Mouse (Mus musculus): Measurements from ENCODE around the gene Ankrd17. TPM values are rescaled to one million over a fixed set of nuclear protein-coding genes. Genes with fewer than 3 reads are reported as not detected.
"Not testable (repeated sequence)": the region's sequence is repeated elsewhere in the genome, so short reads cannot be mapped to it uniquely, and the experiment has no call there.

The Ankrd17 gene
- total RNA-seq, 2 experiments from 2014 or later = 82.1 to 82.4 TPM

DNA sequence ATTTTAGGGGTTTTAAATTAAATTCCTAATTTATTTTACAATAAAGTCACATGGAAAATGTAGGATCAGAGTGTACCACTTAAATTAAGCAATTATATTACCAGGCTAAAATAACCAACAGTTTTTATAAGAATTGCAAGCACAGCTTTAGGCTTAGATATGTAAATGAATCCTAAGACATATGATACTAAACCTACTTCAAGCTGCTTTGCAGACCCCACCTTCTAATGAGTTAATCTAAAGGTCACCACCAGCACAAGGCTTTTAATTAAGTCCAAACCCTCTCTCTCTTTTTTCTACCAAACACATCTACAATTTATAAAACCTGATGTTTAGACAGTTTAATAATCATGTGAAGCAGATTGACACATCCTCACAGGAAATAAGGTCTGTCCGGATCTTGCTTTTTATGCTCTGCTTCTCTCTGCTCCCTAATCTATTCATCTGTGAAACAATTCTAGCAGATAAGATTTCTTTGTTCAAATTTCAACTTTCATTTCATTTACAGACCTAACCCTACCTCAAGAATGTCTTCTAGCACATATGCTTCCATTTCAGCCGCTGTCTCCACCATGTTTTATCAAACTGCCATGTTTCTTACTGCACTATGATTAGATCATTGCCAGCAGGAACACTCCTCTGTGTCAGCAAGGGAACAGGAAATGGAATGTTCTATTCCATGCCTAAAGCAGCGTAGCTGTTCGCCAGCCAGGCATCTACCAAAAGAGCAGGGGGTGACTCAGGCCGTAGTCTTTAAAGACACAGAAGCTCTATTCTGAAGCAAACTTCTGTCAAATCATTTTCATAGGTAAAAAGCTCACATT is 27.0 kb downstream of the Ankrd17 start:
- intact Hi-C loops (cut with DNase I) = no loop called here
- peak; percentile 83 to 85 for DNase-seq

DNA sequence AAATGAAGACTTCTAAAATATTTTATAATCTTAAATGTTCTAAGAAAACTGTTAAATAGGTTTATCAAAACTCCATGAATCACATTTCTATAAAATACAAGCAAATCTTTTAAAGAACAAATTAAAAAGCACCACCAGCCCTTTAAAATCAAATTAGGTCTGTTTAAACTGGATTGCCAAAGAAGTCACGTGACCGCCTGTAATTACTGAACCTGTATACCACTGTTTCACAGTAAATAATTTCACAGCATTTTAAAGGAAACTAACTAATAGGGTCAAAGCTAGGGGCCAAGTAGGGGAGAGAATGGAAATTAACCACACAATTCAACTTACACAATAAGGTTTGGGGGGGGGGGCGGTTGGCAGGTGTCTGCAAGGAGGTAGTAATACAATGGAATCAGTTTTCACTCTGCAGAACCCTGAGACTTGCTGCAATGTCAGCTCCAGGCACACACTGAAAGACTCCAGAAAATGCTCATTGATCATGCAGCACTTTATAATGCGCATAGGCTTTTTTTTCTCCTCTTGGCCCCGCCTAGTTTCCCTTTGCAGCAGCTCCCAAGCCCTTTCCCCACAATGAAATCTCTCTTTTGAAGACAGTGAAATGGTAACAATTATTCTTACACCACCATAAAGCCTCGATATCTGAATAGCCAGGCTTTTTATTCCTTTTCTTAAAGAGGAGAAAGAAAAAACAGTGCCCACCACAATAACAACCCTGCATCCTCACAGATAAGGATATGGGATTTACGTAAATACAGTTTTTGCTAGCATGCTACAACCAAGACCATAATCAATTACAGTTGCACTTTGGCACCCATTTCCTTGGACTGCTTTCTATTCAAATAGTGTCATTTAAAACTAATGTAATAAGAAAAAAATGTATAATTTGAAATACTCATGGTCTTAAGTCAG is 27.9 kb downstream of the Ankrd17 start:
- no peak for DNase-seq
- intact Hi-C loops (cut with DNase I) = no loop called here

DNA sequence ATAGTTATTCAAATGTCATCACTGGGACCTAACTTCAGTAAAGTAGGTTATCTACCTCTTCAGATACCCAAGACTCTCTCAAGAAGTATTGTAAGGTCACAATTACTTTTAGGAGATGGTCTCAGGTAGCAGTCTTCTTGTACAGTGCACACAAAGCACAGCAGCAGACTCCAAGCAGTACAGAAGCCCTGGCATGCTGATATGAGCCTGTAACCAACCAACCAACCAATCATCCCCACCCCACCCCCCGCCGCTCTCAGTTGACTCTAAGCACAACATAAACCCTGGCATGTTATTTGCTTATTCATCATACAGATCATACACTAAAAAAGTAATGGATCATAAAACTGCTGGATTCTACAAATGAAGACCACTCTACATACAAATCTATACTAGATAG is 33.9 kb downstream of the Ankrd17 start:
- no peak for DNase-seq
- intact Hi-C loops (cut with DNase I) = no loop called here

DNA sequence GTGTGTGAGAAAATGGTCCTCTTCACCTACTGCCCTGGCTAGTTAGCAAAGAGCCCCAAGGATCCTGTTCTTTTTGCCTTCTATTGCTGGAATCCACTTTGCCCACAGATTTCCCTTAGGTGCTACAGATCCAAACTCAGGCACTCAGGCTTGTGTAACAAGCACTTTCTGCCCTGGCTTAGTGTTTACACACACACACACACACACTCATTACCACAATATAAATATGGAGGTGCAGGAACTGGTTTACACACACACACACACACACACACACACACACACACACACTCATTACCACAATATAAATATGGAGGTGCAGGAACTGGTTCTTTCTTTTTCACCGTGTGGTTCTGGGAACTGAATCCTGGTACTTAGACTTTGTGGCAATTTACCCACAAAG is 35.3 kb downstream of the Ankrd17 start:
- intact Hi-C loops (cut with DNase I) = no loop called here
- DNase-seq = no peak

DNA sequence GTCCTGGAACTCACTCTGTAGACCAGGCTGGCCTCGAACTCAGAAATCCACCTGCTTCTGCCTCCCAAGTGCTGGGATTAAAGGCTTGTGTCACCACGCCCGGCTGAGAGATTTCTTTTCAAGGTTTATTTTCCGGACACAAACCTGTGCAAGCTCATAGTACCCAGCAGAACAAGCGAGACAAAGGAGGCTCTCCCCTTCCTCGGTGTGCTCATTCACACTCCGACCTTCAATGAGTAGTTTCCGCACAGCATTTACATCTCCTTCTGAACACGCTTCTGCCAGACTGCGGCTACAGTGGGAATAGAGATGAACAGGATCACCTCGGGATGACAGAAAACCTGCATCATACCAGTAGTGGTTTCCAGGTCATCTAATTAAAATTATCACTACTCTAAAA is 68.0 kb downstream of the Ankrd17 start:
- intact Hi-C loops (cut with DNase I) = no loop called here
- no peak for DNase-seq

DNA sequence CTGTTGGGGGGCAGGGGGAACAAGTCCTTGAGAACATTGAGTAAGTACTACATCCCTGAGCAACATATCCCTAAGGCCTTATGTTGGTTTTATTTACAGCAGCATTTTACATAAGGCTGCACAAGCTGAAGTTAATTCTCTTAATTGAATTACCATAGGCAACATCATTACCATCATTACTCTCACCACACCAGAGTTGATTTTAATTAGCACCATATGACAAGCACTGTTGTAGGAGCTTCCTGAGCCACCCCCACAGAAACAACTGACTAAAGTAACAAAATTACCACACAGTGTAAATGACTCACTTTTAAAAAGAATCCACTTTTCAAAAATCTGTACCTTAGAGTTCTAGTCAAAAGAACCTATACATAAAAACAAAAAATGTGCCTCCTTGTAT is 76.5 kb downstream of the Ankrd17 start:
- intact Hi-C loops (cut with DNase I) = loop anchor here (5.0 to 10.0 kb wide), 2 partner anchors 72 to 365 kb away; no protein-coding TSS in a partner anchor
- DNase-seq = no peak

DNA sequence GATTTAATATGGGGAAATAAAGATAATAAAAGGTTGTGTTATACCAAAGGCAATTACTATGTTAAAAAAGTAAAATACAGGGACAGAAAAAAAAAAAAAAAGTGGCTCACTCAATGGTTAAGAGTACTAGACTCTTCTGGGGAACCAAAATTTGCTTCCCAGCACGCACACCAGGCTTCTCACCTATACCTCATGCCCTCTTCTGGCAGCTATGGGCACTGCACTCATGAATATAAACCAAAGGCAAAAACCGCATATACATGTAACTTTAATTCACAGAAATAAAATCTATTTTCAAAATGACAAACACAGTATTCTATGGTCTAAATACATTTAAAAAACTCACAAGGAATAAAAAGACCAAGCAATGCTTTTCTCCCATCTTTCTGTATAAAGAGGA is 79.8 kb downstream of the Ankrd17 start:
- intact Hi-C loops (cut with DNase I) = loop anchor here (5.0 to 10.0 kb wide), 2 partner anchors 76 to 368 kb away; no protein-coding TSS in a partner anchor
- peak; percentile 29 to 51 for DNase-seq

DNA sequence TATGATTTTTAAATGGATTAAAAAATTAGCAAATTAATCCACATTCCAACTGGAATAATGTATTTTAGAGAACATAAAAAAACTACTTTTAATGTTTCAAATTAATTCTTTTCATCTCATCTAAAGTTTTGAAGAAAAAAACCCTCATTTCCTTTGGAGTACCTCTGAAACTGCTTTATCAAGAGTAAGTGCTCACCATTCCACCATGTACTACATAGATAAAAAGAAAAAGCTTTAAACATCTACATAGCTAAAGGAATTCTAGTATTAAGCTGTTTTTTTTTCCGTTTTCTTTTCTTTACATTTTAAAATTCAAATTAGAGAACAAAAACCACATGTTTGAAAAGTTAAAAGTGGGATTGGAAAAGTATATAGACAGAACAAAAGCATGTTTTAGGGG is 86.3 kb downstream of the Ankrd17 start:
- DNase-seq = no peak
- intact Hi-C loops (cut with DNase I) = loop anchor here (10.0 kb wide), 1 partner anchor 375 kb away; no protein-coding TSS in a partner anchor

DNA sequence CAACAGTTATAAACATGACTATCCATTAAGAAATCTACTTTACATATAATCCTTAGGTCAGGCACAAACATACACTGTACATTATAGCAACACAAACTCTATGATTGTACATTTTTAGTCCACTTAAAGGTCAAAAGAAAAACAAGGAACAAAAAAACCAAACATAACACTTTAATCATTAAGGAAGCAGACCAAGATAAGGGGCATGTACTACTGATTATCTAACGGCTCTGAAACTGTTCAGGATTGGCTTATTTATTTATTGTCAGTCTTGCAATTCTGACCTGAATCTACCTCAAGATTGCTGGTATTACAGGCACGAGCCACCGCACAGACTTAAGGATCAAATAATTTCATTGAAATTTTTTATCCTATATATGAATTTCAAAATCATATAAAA is 87.0 kb downstream of the Ankrd17 start:
- DNase-seq = no peak
- intact Hi-C loops (cut with DNase I) = no loop called here

DNA sequence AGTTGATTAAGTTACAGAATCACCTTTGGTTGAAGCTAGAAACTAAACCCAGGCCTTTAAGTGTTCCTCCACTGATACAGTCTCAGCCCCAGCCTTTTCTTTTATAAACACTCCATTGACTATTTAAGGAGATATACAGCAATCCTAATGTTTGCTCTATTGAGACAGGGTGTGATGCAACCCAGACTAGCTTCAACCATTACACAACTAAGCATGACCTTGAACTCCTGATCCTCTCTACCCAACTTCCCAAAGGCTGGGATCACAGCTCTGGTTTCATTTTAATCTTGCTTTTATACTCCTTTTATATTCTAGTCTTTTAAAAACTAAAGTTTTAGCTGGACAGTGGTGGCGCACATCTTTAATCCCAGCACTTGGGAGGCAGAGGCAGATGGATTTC is 88.9 kb downstream of the Ankrd17 start:
- no peak for DNase-seq
- intact Hi-C loops (cut with DNase I) = no loop called here

DNA sequence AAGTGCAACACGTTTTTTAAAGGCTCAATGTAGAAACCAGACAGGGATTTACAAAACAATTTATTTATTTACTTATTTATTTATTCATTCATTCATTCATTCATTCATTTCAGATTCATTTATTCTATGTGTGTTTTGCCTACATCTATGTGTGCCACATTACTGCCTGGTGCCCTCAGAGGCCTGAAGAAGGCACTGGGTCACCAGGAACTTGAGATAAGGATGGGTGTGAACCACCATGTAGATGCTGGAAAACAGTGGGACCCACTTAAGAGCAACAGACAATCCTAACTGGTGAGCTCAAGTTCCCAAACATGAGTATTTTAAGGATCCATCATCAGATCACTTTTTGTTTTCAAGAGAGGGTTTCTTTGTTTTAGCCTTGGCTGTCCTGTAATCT is 91.6 kb downstream of the Ankrd17 start:
- intact Hi-C loops (cut with DNase I) = no loop called here
- DNase-seq = no peak

DNA sequence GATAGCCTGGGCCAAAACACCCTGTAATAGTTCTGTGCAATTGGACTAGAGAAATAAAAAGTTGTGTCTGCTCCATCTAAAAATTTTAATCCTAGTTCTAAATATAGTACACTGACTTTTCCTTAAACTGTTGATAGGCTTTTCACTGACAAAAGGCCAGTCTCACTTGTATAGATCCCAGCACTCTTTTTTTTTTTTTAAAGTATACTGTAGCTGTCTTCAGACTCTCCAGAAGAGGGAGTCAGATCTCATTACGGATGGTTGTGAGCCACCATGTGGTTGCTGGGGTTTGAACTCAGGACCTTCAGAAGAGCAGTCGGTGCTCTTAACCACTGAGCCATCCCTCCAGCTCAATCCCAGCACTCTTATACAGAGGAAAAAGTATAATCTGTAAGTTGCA is 104.1 kb downstream of the Ankrd17 start:
- intact Hi-C loops (cut with DNase I) = loop anchor here (5.0 kb wide), 1 partner anchor 35 kb away; no protein-coding TSS in a partner anchor

DNA sequence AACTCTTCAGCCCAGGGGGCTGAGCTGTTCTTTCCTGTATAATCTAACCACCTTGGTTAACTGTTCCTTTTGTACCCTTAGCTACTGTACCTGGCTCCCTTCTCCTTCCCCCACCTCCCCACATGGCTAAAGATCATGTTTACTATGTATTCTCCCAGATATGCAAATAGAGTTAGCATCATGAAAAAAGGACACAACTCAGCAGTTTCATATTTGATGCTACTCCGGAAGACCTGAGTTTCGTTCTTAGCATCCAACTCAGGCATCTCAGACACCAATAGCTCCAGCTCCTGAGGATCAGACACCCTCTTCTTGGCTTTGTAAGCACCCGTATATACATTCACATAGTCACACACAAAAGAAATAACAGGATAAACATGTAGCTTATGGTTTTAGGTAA is 109.4 kb downstream of the Ankrd17 start:
- DNase-seq = no peak
- intact Hi-C loops (cut with DNase I) = no loop called here

More for the DNA sequence above, 104.1 kb downstream of the Ankrd17 start:
- not testable (repeated sequence) for DNase-seq

DNA sequence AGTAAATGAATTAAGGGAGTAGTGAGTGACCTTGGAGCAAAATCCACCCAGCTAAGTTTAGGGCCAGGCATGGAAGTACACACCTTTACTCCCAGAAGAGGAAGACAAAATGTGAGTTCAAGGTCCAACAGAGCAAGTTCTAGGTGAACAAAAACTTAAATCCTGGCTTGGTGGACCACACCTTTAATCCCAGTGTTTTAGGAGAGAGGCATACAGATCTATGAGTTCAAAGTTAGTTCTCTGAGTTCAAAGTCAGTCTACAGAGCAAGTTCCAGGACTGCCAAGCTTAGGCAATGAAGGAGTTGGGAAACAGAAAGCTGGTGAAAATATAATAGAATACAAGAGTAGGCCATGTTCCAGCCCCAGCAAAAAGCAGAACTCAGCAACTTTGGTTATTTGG is 118.9 kb downstream of the Ankrd17 start:
- intact Hi-C loops (cut with DNase I) = no loop called here
- no peak for DNase-seq

DNA sequence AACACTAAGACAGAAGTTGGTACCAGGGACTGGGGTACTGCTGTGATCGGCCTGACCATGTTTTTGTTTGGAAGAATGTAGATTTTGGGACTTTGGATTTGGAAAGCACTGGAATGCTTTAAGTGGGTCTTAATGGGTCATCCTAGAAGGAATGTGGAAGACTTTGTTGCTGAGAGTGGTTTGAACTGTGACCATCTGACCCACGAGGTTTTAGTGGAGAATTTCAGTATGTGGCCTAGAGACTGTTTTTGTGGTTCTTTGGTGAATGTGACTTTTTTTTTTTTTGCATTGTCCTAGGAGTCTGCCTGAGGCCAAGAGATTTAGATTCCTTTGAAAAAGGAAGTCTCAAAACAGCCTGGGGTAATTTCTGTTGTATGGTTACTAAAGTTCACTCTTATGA is 119.4 kb downstream of the Ankrd17 start:
- intact Hi-C loops (cut with DNase I) = no loop called here
- no peak for DNase-seq

DNA sequence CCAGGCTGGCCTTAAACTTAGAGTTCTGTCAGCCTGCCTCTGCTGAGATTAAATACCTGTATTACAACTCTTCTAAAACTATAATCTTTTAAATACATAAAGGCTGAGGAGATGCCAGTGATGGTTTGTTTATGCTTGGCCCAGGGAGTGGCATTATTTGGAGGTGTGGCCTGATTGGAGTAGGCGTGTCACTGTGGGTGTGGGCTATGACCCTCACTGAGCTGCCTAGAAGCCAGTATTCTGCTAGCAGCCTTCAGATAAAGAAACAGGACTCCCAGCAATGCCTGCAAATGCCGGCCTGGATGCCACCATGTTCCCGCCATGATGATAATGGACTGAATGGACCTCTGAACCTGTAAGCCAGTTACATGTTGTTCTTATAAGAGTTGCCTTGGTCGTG is 119.8 kb downstream of the Ankrd17 start:
- intact Hi-C loops (cut with DNase I) = no loop called here
- DNase-seq = no peak

DNA sequence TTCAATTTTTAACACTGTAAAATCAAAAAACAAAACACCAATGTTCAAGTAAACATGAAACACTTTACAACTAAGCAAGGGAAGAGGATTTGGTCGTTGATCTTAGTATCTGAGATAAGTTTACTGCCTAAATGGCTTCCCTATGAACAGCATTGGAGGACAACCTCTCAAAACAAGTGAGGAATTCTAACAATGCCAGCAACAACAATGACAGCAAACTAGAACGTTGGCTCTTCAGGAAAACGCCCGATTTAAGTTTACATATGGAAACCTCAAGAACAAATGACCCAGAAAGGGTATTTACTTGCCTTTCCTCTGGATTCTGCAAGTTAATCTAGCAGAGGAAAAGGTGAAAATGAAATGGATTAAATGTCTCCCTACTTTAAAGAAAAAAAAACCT is 121.0 kb downstream of the Ankrd17 start:
- no peak for DNase-seq
- intact Hi-C loops (cut with DNase I) = no loop called here

DNA sequence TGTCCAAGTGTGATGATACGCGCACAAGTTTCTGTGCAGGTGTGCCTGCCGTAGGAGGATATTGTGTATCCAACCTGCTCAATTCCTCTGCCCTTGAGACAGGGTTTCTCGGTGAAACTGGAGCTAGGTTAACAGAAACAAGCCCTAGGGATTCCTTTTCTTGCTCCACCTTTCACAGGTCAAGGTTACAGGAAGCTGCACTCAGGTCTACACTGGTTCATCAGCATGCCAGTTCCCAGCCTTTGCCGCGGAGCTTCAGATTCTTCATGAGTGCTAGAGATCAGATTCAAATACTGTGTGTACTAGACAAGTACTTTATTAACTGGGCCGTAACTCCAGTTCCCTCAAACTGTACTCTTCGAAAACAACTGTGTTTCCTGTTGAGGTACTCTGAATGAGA is 131.2 kb downstream of the Ankrd17 start:
- no peak for DNase-seq
- intact Hi-C loops (cut with DNase I) = no loop called here

DNA sequence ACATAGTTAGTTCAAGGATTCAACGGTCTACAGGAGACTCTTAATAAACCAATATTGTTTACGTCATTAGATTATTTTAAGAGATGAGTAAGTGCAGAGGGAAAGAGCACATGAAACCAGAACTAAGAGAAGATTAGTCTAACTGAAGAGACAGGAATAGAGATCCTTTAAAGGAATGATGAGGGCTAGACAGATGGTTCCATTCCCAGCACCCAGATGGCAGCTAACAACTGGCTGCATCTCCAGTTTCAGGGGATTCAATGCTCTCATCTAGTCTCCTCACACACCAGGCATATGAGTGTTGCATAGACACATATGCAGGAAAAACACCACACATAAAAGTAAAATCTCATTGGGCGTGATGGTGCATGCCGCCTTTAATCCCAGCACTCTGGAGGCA is 133.1 kb downstream of the Ankrd17 start:
- intact Hi-C loops (cut with DNase I) = no loop called here
- DNase-seq = no peak

DNA sequence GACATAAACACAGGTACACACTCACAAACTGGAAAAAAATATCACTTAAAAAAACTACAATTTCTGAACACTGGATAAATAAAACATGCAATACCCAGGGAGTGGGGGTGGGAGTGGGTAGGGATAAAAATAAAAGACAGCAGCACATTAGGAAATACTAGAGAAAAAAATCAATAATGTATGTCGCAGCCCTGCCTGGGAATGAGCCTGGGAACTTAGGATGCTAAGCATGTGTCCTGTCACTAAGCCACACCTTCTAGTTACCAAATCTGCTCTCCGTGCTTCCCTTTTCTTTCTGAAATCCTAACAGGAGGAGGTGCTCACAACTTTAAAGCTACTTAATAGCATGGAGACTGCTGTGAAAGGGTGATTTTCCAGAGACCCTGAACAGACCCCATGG is 136.6 kb downstream of the Ankrd17 start:
- no peak for DNase-seq
- intact Hi-C loops (cut with DNase I) = loop anchor here (5.0 to 10.0 kb wide), 2 partner anchors 33 to 655 kb away; no protein-coding TSS in a partner anchor

DNA sequence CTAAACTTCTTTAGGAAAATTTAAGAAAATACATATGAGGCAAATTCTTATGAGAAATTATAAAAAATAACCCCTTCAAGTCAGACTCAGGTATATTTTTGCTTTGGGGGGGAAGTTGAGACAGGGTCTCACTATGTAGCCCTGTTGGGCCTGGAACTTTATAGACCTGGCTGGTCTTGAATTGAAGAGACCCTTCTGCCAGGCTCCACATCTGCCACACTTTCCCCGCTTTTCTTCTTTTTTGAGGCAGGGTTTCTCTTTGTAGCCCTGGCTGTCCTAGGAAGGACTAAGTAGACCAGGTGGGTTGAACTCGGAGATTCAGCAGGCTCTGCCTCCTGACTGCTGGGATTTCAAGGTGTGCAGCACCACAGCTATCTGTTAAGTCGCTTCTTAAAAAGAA is 139.7 kb downstream of the Ankrd17 start:
- no peak for DNase-seq
- intact Hi-C loops (cut with DNase I) = loop anchor here (5.0 to 10.0 kb wide), 2 partner anchors 36 to 658 kb away; no protein-coding TSS in a partner anchor

Measured in heart, postnatal 10 days (tissue).